Mouse (Mus musculus) midbrain, embryonic 12.5 days (tissue): Measurements from ENCODE around the gene Sh3bp1. TPM values are rescaled to one million over a fixed set of nuclear protein-coding genes. Genes with fewer than 3 reads are reported as not detected.

Source experiments
- ATAC-seq: fragments of 200-750 bp; cut with Nextera tagmentation; 2 replicates; pipeline ENCODE4 v1.8.0; 2017; ENCODE audit warnings: low read depth, moderate TSS enrichment, moderate library complexity; ENCODE audit not compliant: low FRiP score
- H3K27ac ChIP-seq: fragments of 300-500 bp; sonication (generic); replicated peaks from 2 replicates; pipeline ENCODE4 v1.5.1; 2016; ENCODE audit warnings: mild to moderate bottlenecking
- H3K27me3 ChIP-seq: fragments of 300-500 bp; sonication (generic); 2 replicates; pipeline ENCODE4 v1.6.1; 2016; ENCODE audit warnings: mild to moderate bottlenecking
- H3K36me3 ChIP-seq: fragments of 300-500 bp; sonication (generic); 2 replicates; pipeline ENCODE4 v1.6.1; 2016
- H3K4me1 ChIP-seq: fragments of 300-500 bp; sonication (generic); 2 replicates; pipeline ENCODE4 v1.6.1; 2016
- H3K4me2 ChIP-seq: fragments of 300-500 bp; sonication (generic); replicated peaks from 2 replicates; pipeline ENCODE4 v1.6.1; 2016; ENCODE audit warnings: mild to moderate bottlenecking, moderate library complexity
- H3K4me3 ChIP-seq: fragments of 300-500 bp; sonication (generic); 2 replicates; pipeline ENCODE4 v1.5.1; 2016; ENCODE audit warnings: mild to moderate bottlenecking
- H3K9ac ChIP-seq: fragments of 300-500 bp; sonication (generic); replicated peaks from 2 replicates; pipeline ENCODE4 v1.6.1; 2016; ENCODE audit warnings: mild to moderate bottlenecking, moderate library complexity
- H3K9me3 ChIP-seq: fragments of 300-500 bp; sonication (generic); 2 replicates; pipeline ENCODE4 v1.6.1; 2016; ENCODE audit warnings: mild to moderate bottlenecking
- WGBS: fragments of 180-500 bp; shearing (Covaris S2); methylation state at CpG from one replicate; pipeline ENCODE4 v1.1.7; 2016; 5-methylcytosine and 5-hydroxymethylcytosine counted together
- polyA plus RNA-seq: library from polyadenylated mRNA; unstranded; fragments of >200 nt; fragmentation: Nextera tagmentation; extraction: Ambion mirVana; gene quantifications from 2 replicates; pipeline ENCODE4 v1.2.1, GENCODE M21; 2016

Gene Sh3bp1
- polyA plus RNA-seq, 1 experiment from 2014 or later = 9.3 TPM

DNA sequence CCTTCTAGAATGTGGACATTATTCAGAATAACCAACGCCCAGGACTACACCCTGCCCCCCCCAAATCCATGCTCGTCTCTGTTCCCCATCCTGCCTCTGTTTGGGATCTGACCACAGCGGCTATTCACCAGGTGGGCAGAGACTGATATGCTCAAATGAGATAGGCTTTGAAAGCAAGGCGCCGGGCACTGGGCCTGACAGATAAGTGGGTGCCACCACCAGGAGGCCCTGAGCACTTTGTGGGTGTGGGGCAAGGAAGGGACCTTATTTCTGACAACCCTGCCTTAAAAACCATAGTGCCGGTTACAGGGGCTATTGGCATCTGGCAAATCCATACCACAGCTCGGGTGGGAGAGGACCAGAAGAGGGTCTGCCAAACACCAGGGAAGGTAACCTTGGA is 23.1 kb downstream of the Sh3bp1 start:
- Histone ChIP-seq H3K27ac (no peak overlapping the region), H3K4me2 (no peak overlapping the region), H3K27me3 (peaks cover 28% of the 10 kb centered on the region), H3K36me3 (peaks cover 15% of the 10 kb centered on the region), H3K4me3 (no peak overlapping the region), H3K4me1 (peaks cover 26% of the 10 kb centered on the region), H3K9ac (no peak overlapping the region), H3K9me3 (no peaks in the 10 kb centered on the region)
- 87% methylated on average over 7 of the region's 7 CpGs for WGBS
- no peak for ATAC-seq

- WGBS = 74% methylated on average over 6 of the region's 6 CpGs
- Histone ChIP-seq H3K4me3 (no peak overlapping the region), H3K36me3 (peaks cover 8% of the 10 kb centered on the region), H3K9ac (no peak overlapping the region), H3K27me3 (peaks cover 28% of the 10 kb centered on the region), H3K27ac (no peak overlapping the region), H3K9me3 (no peaks in the 10 kb centered on the region), H3K4me2 (no peak overlapping the region), H3K4me1 (peaks cover 35% of the 10 kb centered on the region)
- no peak for ATAC-seq
Measured at GRCm38 (mm10) chr15:78923585-78923984, 24.0 kb downstream of the Sh3bp1 start.

DNA sequence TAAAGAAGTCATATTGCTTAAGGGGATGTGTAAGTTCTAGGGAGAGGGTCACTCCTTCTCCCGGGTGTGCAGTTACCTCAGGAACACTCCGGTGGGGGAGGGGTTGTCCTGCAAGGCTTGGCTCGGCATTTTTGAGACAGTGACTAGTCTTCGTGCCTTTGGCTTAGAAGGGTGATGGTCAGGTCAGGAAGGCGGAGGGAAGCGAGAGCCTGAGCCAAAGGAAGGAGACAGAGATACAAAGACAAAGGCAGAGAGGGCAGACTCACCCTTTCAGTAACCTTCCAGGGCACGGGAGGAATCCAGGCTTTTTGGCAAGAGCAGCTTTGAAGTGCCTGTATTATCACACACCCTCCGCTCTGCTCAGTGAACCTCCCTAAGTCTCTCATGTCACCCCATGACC is 25.6 kb downstream of the Sh3bp1 start:
- Histone ChIP-seq H3K9ac (no peak overlapping the region), H3K4me1 (peaks cover 36% of the 10 kb centered on the region)
- 31% methylated on average over 8 of the region's 8 CpGs for WGBS

DNA sequence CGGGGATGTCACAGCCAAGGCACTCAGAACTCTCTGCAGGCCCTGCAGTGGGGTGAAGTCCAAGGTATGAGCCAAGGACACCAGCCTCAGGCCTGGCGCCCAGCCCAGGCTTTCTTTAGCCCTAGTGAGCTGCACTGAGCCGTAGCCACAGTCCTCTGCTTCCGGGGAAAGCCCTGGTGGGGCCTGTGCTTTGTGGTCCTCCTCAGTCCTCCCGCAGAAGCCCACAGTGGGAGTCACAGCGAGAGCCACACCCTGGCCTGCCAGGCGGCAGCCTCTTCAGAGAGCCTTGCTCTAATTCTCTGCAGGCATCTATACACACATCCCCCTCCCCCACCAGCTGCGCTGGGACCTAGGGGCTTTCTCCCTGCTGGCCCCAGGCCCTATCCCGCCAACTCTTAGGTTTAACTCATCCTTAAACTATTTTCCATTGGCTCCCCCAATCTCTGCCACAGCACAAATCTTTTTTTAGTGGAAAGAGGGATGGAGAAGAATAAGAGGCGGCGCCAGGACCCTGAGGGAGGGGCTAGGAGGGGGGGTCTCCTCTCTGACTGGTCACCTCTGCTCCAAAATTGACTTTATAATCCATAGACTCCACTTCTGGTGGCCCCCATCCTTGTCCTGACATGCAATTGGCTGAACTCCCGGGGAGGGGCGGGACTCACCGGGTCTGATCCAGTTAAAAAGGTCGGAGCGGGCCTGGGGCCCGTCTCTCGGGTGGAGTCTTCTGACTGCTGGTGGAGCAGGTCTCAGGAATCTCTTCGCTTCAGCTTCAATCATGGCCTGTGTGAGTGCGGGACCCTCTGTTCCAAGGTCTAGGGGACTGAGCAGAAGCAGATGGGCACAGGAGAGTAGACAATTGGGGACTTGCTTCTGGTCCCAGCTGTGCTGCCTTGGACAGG is 26.7 kb downstream of the Sh3bp1 start, which contains the start of gene Lgals1:
Gene Lgals1 (plus strand): TSS at position 705 of the 899 bp plus-strand sequence.
- Histone ChIP-seq H3K4me2 (peak within 1 kb of the TSS; percentile 54), H3K27ac (peak within 1 kb of the TSS; percentile 61), H3K4me3 (peak within 1 kb of the TSS; percentile 30), H3K9me3 (no peaks in the 10 kb centered on the region), H3K4me1 (peaks cover 36% of the 10 kb centered on the region), H3K9ac (no peak within 1 kb of the TSS; the same call in 1 of the 2 replicates), H3K36me3 (no peaks in the 10 kb centered on the region), H3K27me3 (peaks cover 28% of the 10 kb centered on the region)
- WGBS = 6% methylated on average over 20 of the region's 20 CpGs
- ATAC-seq = 0 out of 2 replicates have a peak, but pooled peaks have one; percentile 35

More for the DNA sequence above, 25.6 kb downstream of the Sh3bp1 start:
- no peak overlapping the region for H3K4me3 ChIP-seq
- ATAC-seq = no peak
- H3K9me3 ChIP-seq = no peaks in the 10 kb centered on the region
- H3K4me2 ChIP-seq = no peak overlapping the region
- H3K27me3 ChIP-seq = peaks cover 28% of the 10 kb centered on the region
- H3K27ac ChIP-seq = no peak overlapping the region
- H3K36me3 ChIP-seq = no peaks in the 10 kb centered on the region

DNA sequence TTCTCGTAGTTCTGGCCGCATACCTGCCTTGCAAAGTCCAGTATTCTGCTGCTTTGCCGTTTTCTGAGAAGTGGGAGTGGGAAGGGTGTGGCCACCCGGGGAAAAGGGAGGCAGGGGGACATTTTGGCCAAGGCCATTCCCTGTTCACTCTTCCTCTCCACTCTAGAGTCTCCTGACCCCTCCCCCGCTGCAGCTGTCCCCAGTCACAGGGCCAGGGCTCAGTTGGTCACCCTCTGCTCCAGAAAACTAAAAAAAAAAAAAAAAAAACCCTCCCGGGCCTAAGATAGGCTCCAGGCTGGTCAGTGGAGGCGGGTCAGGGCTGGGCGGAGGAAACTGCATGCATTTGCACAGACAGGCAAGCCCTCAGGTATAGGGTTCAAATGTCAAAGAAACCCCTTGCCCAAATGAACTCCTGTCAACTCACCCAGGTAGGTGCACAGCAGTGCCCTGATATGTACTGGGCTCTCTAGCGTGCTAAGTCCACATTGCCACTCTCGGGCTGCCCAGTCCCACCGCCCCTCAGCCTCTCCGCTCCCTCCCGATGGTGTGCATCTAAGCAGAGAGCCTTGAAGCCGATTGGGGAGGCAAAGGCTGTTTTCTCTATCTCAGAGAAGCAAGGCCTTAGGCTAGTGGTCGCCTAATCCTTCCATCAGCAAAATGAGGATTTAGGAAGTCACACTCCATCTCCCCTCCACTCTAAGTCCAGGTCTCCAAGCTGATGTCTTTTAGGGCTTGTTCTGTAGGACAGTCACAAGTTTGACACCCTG is 27.6 kb downstream of the Sh3bp1 start:
- Histone ChIP-seq H3K4me1 (peaks cover 36% of the 10 kb centered on the region), H3K9me3 (no peaks in the 10 kb centered on the region), H3K27me3 (peaks cover 28% of the 10 kb centered on the region), H3K36me3 (no peaks in the 10 kb centered on the region), H3K27ac (0 out of 2 replicates have a peak overlapping the region, but pooled peaks have one; percentile 6), H3K4me3 (peak overlapping the region; percentile 30), H3K9ac (no peak overlapping the region; the same call in 1 of the 2 replicates), H3K4me2 (peak overlapping the region; percentile 54)
- 24% methylated on average over 15 of the region's 15 CpGs for WGBS
- ATAC-seq = peak; percentile 35; the same call in 1 of the 2 replicates

GRCm38 (mm10) chr15:78927788-78928457 is 28.4 kb downstream of the Sh3bp1 start:
- H3K4me1 ChIP-seq = peaks cover 36% of the 10 kb centered on the region
- WGBS = under 1% methylated on average over 34 of the region's 35 CpGs
- peak overlapping the region; percentile 54 for H3K4me2 ChIP-seq
- peak overlapping the region; percentile 48 for H3K9ac ChIP-seq
- H3K27ac ChIP-seq = no peak overlapping the region
- no peaks in the 10 kb centered on the region for H3K36me3 ChIP-seq
- H3K9me3 ChIP-seq = no peaks in the 10 kb centered on the region
- peaks cover 28% of the 10 kb centered on the region for H3K27me3 ChIP-seq
- peak overlapping the region; percentile 30 for H3K4me3 ChIP-seq
- ATAC-seq = peak; percentile 50; the same call in 1 of the 2 replicates

DNA sequence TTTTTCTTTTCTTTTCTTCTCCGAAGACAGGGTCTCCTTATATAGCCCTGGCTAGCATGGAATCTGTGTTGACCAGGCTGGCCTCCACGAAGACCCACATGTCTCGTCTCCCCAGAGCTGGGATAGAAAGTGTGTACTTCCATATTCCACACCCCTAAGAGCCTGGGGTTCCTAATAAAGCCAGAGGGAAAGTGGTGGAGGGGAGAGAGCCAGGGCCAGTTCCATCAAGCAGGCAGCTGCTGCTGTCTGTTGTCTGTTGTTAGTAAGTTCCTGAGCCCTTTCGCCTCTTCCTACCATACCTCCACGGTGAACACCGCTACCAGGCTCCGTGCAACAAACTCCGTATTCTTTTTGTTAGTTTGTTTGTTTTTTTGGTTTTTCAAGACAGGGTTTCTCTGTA is 29.0 kb downstream of the Sh3bp1 start:
- Histone ChIP-seq H3K4me2 (peak overlapping the region; percentile 54), H3K27me3 (peaks cover 31% of the 10 kb centered on the region), H3K4me3 (peak overlapping the region; percentile 30), H3K9ac (peak overlapping the region; percentile 48), H3K9me3 (no peaks in the 10 kb centered on the region), H3K4me1 (peaks cover 36% of the 10 kb centered on the region), H3K27ac (no peak overlapping the region), H3K36me3 (no peaks in the 10 kb centered on the region)
- WGBS = 55% methylated on average over 8 of the region's 8 CpGs
- no peak for ATAC-seq

DNA sequence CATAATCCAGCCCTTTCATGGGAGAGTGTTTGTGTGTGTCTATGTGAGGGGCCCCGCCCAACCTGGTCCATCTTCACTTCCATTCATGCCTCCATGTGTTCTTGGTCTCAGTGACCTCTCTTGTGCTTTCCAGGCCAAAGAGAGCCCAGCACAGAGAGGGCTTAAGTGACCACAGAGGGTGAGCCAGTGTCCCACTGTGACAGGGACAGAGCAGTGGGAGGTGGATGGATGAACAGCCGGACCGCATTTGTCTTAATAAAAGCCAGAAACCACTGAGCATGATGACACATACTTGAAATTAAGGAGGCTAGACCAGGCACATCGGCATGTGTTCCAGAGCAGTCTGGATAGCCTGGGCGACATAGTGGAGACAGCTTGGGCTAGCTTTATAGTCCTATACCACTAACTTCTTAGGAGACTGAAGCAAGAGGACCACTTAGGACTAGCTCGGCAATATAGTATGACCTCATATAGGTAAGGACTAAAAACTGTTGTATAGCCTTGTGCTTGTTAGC is 30.7 kb downstream of the Sh3bp1 start:
- H3K9ac ChIP-seq = no peak overlapping the region
- H3K4me1 ChIP-seq = peaks cover 33% of the 10 kb centered on the region
- H3K36me3 ChIP-seq = no peaks in the 10 kb centered on the region
- H3K27me3 ChIP-seq = peaks cover 26% of the 10 kb centered on the region
- no peak overlapping the region for H3K4me3 ChIP-seq
- H3K9me3 ChIP-seq = no peaks in the 10 kb centered on the region
- WGBS = 95% methylated on average over 6 of the region's 6 CpGs
- ATAC-seq = no peak
- no peak overlapping the region for H3K4me2 ChIP-seq
- no peak overlapping the region for H3K27ac ChIP-seq

DNA sequence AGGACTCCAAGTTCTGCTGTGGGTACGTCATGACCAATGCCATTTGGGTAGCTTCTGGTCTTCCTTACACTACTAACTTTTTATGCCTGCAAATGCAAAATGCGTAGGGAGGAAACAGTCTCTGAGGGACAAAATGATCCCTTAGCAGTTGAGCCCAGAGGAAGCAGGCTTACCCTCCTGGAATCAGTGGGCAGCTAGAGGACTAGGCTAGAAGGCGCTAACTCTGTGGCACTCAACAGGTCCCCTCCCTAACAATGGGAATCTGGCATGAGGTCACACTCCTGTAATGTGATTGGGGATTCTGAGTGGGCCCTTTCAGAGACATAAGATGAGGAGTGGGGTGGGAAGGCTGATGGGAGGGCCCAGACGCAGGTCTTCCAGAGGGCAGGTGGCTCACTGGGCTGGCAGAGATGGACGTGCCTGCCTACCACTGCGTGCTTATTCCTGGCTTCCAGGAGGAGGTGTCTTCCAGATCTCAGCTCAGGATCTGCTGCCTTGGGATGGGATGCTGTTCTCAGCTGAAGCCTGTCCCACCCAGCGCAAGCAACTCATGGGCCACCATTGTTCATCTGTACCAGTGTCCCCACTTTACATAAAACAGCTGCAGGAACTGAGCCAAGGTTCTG is 31.3 kb downstream of the Sh3bp1 start:
- no peak for ATAC-seq
- no peak overlapping the region for H3K27ac ChIP-seq
- no peak overlapping the region for H3K9ac ChIP-seq
- no peaks in the 10 kb centered on the region for H3K9me3 ChIP-seq
- 88% methylated on average over 7 of the region's 7 CpGs for WGBS
- H3K4me2 ChIP-seq = no peak overlapping the region
- peaks cover 20% of the 10 kb centered on the region for H3K27me3 ChIP-seq
- peaks cover 34% of the 10 kb centered on the region for H3K4me1 ChIP-seq
- no peaks in the 10 kb centered on the region for H3K36me3 ChIP-seq
- H3K4me3 ChIP-seq = no peak overlapping the region

- H3K4me3 ChIP-seq = no peak overlapping the region
- H3K9me3 ChIP-seq = no peaks in the 10 kb centered on the region
- H3K36me3 ChIP-seq = peaks cover under 1% of the 10 kb centered on the region; the same call in 1 of the 2 replicates
- H3K9ac ChIP-seq = no peak overlapping the region
- ATAC-seq = no peak
- no peak overlapping the region for H3K27ac ChIP-seq
- H3K27me3 ChIP-seq = peaks cover 14% of the 10 kb centered on the region
- peaks cover 34% of the 10 kb centered on the region for H3K4me1 ChIP-seq
- 33% methylated on average over 3 of the region's 3 CpGs for WGBS
- H3K4me2 ChIP-seq = no peak overlapping the region
Measured at GRCm38 (mm10) chr15:78931577-78931976, 32.0 kb downstream of the Sh3bp1 start.

DNA sequence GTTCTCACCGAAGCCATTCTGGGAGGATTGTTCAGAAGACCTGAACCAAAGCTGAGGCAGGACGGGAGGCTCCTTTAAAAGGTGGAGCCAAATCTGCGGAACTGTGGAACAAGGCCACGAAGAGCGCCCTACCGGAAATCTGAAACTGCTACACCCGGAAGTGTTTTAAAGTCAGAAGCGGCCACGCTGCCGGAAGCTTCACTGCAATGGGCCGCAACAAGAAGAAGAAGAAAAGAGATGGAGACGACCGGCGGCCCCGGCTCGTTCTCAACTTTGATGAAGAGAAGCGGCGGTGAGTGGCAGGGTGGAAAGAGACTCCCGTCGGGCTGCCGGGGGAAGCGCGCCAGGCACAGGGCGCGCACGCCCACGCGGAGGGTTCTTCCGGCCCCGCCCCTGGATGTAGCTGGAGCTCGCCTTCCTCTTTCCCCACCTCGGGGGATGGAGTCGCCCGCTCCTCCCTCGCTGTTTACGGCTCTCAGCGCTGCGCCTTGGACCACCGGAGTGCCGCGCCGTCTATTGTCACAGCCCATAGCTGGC is 35.3 kb downstream of the Sh3bp1 start, which contains the start of gene Nol12:
Gene Nol12 (plus strand): TSS at position 150 of the 537 bp plus-strand sequence.
- H3K27me3 ChIP-seq = peaks cover 3% of the 10 kb centered on the region; the same call in 1 of the 2 replicates
- WGBS = under 1% methylated on average over 42 of the region's 42 CpGs
- H3K27ac ChIP-seq = peak within 1 kb of the TSS; percentile 66
- H3K4me1 ChIP-seq = peaks cover 14% of the 10 kb centered on the region
- H3K36me3 ChIP-seq = peaks cover 34% of the 10 kb centered on the region
- no peaks in the 10 kb centered on the region for H3K9me3 ChIP-seq
- peak within 1 kb of the TSS; percentile 65 for H3K9ac ChIP-seq
- peak within 1 kb of the TSS; percentile 79 for H3K4me2 ChIP-seq
- peak within 1 kb of the TSS; percentile 72 for H3K4me3 ChIP-seq
- ATAC-seq = peak; percentile 87
